Mouse (Mus musculus): ENCODE data around the gene Pofut1. TPM values are rescaled to one million over a fixed set of nuclear protein-coding genes. Genes with fewer than 3 reads are reported as not detected.

Pofut1 gene
- 9.7 TPM for polyA plus RNA-seq (2014; fragmentation: Illumina TruSeq; extraction: RNeasy Lipid Tissue Mini Kit (QIAGEN cat#74804); ENCODE audit: insufficient read depth, low read depth, low replicate concordance)

GRCm38 (mm10) chr2:153241250-153242014, at the start of gene Pofut1, which contains the start of gene Plagl2:
TSS of gene Pofut1 (plus strand) at chr2:153241533.
TSS of gene Plagl2 (minus strand) at chr2:153241426.

GRCm38 (mm10) chr2:153224946-153225594, 16.3 kb upstream of the Pofut1 start, which contains the start of gene Tspyl3:
TSS of gene Tspyl3 (minus strand) at chr2:153225441.

GRCm38 (mm10) chr2:153290938-153291928, 49.9 kb downstream of the Pofut1 start, which contains the start of gene Kif3b:
TSS of gene Kif3b (plus strand) at chr2:153291413.

Other genes with a start within 250 kb of the Pofut1 start
- 90.4 TPM for gene Pdrg1, start 226.1 kb upstream of the Pofut1 start, polyA plus RNA-seq (2014; fragmentation: Illumina TruSeq; extraction: RNeasy Lipid Tissue Mini Kit (QIAGEN cat#74804); ENCODE audit: insufficient read depth, low read depth, low replicate concordance)
- gene Xkr7, start 209.7 kb upstream of the Pofut1 start, polyA plus RNA-seq (2014; fragmentation: Illumina TruSeq; extraction: RNeasy Lipid Tissue Mini Kit (QIAGEN cat#74804); ENCODE audit: insufficient read depth, low read depth, low replicate concordance): not detected
- gene Ccm2l, start 175.6 kb upstream of the Pofut1 start, polyA plus RNA-seq (2014; fragmentation: Illumina TruSeq; extraction: RNeasy Lipid Tissue Mini Kit (QIAGEN cat#74804); ENCODE audit: insufficient read depth, low read depth, low replicate concordance): 20.7 TPM
- 34.3 TPM for gene Hck, start 133.1 kb upstream of the Pofut1 start, polyA plus RNA-seq (2014; fragmentation: Illumina TruSeq; extraction: RNeasy Lipid Tissue Mini Kit (QIAGEN cat#74804); ENCODE audit: insufficient read depth, low read depth, low replicate concordance)
- 20.0 TPM for gene Tm9sf4, start 80.2 kb upstream of the Pofut1 start, polyA plus RNA-seq (2014; fragmentation: Illumina TruSeq; extraction: RNeasy Lipid Tissue Mini Kit (QIAGEN cat#74804); ENCODE audit: insufficient read depth, low read depth, low replicate concordance)
- 3.5 TPM for gene Tspyl3, start 16.1 kb upstream of the Pofut1 start, polyA plus RNA-seq (2014; fragmentation: Illumina TruSeq; extraction: RNeasy Lipid Tissue Mini Kit (QIAGEN cat#74804); ENCODE audit: insufficient read depth, low read depth, low replicate concordance)
- 4.8 TPM for gene Plagl2, start 107 bp upstream of the Pofut1 start, polyA plus RNA-seq (2014; fragmentation: Illumina TruSeq; extraction: RNeasy Lipid Tissue Mini Kit (QIAGEN cat#74804); ENCODE audit: insufficient read depth, low read depth, low replicate concordance)
- 7.7 TPM for gene Kif3b, start 49.9 kb downstream of the Pofut1 start, polyA plus RNA-seq (2014; fragmentation: Illumina TruSeq; extraction: RNeasy Lipid Tissue Mini Kit (QIAGEN cat#74804); ENCODE audit: insufficient read depth, low read depth, low replicate concordance)
- 7.9 TPM for gene Asxl1, start 104.3 kb downstream of the Pofut1 start, polyA plus RNA-seq (2014; fragmentation: Illumina TruSeq; extraction: RNeasy Lipid Tissue Mini Kit (QIAGEN cat#74804); ENCODE audit: insufficient read depth, low read depth, low replicate concordance)